Mouse (Mus musculus) heart, postnatal 10 days (tissue): ENCODE measurements around the gene Sox8. TPM values are rescaled to one million over a fixed set of nuclear protein-coding genes. Genes with fewer than 3 reads are reported as not detected.

Experiments used
- DNase-seq, 2 experiments: peaks; one replicate each; pipeline ENCODE4 v3.0.0; 2021
- intact Hi-C: fragments of 180-260 bp; cut with DNase I; formaldehyde crosslinking; loops from one replicate; pipeline ENCODE4 v1.15.1; 2025
- total RNA-seq, 2 experiments: library from RNA; stranded (reverse); gene quantifications; 2 replicates each; pipeline ENCODE4 v1.2.3; 2021

Sox8 gene
- under 1 TPM; 0.72 to 0.93 TPM for total RNA-seq

- peak; percentile 85 to 87 for DNase-seq
- intact Hi-C loops = no loop called here
Observed at GRCm38 (mm10) chr17:25570648-25571452, at the start of gene Sox8. TSS of gene Sox8 (minus strand) at chr17:25570686.

GRCm38 (mm10) chr17:25618508-25619056 is 48.1 kb upstream of the Sox8 start:
- intact Hi-C loops = no loop called here

GRCm38 (mm10) chr17:25614723-25615510 is 44.4 kb upstream of the Sox8 start:
- intact Hi-C loops = no loop called here
- no peak for DNase-seq

More at GRCm38 (mm10) chr17:25618508-25619056, 48.1 kb upstream of the Sox8 start:
- DNase-seq = peak; percentile 62 to 63

GRCm38 (mm10) chr17:25613323-25613722 is 42.8 kb upstream of the Sox8 start:
- intact Hi-C loops = no loop called here
- DNase-seq = no peak

- no peak for DNase-seq
- intact Hi-C loops = no loop called here
Observed at GRCm38 (mm10) chr17:25612537-25612936, 42.1 kb upstream of the Sox8 start.

GRCm38 (mm10) chr17:25610151-25610550 is 39.7 kb upstream of the Sox8 start:
- peak; percentile 58 to 67 for DNase-seq
- intact Hi-C loops = no loop called here

GRCm38 (mm10) chr17:25609506-25609828 is 39.0 kb upstream of the Sox8 start:
- intact Hi-C loops = no loop called here
- no peak for DNase-seq

GRCm38 (mm10) chr17:25608821-25609505 is 38.5 kb upstream of the Sox8 start:
- no peak for DNase-seq
- intact Hi-C loops = no loop called here

- DNase-seq = no peak
- intact Hi-C loops = no loop called here
Observed at GRCm38 (mm10) chr17:25608137-25608785, 37.8 kb upstream of the Sox8 start.

- DNase-seq = no peak
- intact Hi-C loops = no loop called here
Observed at GRCm38 (mm10) chr17:25604234-25604633, 33.7 kb upstream of the Sox8 start.

GRCm38 (mm10) chr17:25602366-25602765 is 31.9 kb upstream of the Sox8 start:
- intact Hi-C loops = no loop called here
- no peak for DNase-seq

GRCm38 (mm10) chr17:25597537-25597936 is 27.1 kb upstream of the Sox8 start:
- intact Hi-C loops = loop anchor here (10.0 kb wide), 1 partner anchor 207 kb away; the partner anchor contains the start of gene Fbxl16
- no peak for DNase-seq

GRCm38 (mm10) chr17:25595495-25595894 is 25.0 kb upstream of the Sox8 start:
- peak; percentile 24 to 33 for DNase-seq
- intact Hi-C loops = loop anchor here (10.0 kb wide), 1 partner anchor 209 kb away; the partner anchor contains the start of gene Fbxl16

- intact Hi-C loops = loop anchor here (10.0 kb wide), 1 partner anchor 211 kb away; the partner anchor contains the start of gene Fbxl16
Observed at GRCm38 (mm10) chr17:25593411-25594261, 23.1 kb upstream of the Sox8 start.

GRCm38 (mm10) chr17:25592336-25592735 is 21.9 kb upstream of the Sox8 start:
- DNase-seq = no peak
- intact Hi-C loops = loop anchor here (10.0 kb wide), 1 partner anchor 212 kb away; the partner anchor contains the start of gene Fbxl16

More at GRCm38 (mm10) chr17:25593411-25594261, 23.1 kb upstream of the Sox8 start:
- DNase-seq = no peak

- intact Hi-C loops = loop anchor here (10.0 kb wide), 1 partner anchor 214 kb away; the partner anchor contains the start of gene Fbxl16
- no peak for DNase-seq
Observed at GRCm38 (mm10) chr17:25590985-25591384, 20.5 kb upstream of the Sox8 start.

GRCm38 (mm10) chr17:25590068-25590467 is 19.6 kb upstream of the Sox8 start:
- intact Hi-C loops = loop anchor here (10.0 kb wide), 1 partner anchor 215 kb away; the partner anchor contains the start of gene Fbxl16
- no peak for DNase-seq

- no peak for DNase-seq
- intact Hi-C loops = no loop called here
Observed at GRCm38 (mm10) chr17:25584646-25585045, 14.2 kb upstream of the Sox8 start.

GRCm38 (mm10) chr17:25583858-25584257 is 13.4 kb upstream of the Sox8 start:
- DNase-seq = no peak
- intact Hi-C loops = no loop called here
